12 mouse cellular contexts compared by ENCODE assay signal in the genomic region with DNA sequence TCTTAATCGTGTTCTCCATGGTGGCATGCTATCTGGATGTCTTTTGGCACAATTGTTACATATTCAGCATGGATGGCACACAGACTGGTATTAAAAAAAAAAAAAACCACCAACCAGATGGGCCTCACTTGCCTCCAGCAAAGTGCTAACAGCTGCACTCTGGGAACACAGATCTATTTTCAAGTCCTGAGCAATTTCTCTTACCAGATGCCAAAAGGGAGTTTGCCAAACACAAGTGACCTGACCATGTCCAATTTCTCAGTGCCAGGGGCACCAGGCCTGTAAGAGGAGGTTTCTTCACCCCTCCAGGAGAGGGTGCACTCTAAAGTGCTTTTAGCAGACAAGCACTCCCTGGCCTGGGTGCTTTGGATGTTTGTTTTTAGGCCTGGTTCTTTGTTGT. TPM values are rescaled to one million over a fixed set of nuclear protein-coding genes. Genes with fewer than 3 reads are reported as not detected.
A peak's percentile ranks its signal among the peaks of the same experiment; 100 is the strongest.
DNase-seq lines count a peak whose midpoint lies in the region; ATAC-seq lines count a peak whose summit lies in the region.
"Had no signal": no experiment of that assay in that cellular context is flagged by ENCODE, and none has a peak within 500 bp of the region (broad histone marks: within the 10 kb centered on the region; RNA-seq: fewer than 3 reads in every experiment).

No protein-coding gene starts in this region.

- intact Hi-C loops in left cerebral cortex, postnatal 4 days (cut with DNase I) = no loop called here

- no peak for ATAC-seq in megakaryocyte progenitor cell, adult 5-6 weeks (replicated peaks; ENCODE audit: poor library complexity)
- ATAC-seq: hindbrain, embryonic 16.5 days had no signal

- DNase-seq in frontal cortex, adult 2 months (ENCODE audit: extremely low spot score in 1 of 2, low spot score in 1 of 2) = peak; percentile 26 to 45
- no peak for DNase-seq in frontal cortex, postnatal 14 days (ENCODE audit: low spot score in 2 of 2)
- peak; percentile 21 for DNase-seq in left cerebral cortex, postnatal 4 days
- no peak for DNase-seq in left cerebral cortex, adult 18-20 months (ENCODE audit: low spot score in 2 of 2)
- DNase-seq in gastrocnemius, postnatal 25 days = peak; percentile 50
- peak; percentile 84 for DNase-seq in skeletal muscle tissue, adult 2 months (ENCODE audit: low read depth, low spot score)
- DNase-seq: cerebellum, adult 9-10 months; lung, postnatal 4 days; midbrain, embryonic 14.5 days; thymus, postnatal 14 days had no signal

RNA-seq across cellular contexts. Expression of a gene that starts 12.2 kb away (rescaled TPM):
- 14.5 and 16.1 TPM in 2 replicates for polyA plus RNA-seq in frontal cortex, adult 2 months (2012; rRNA removed)
- total RNA-seq in left cerebral cortex, postnatal 4 days (2021) = 10 to 100 TPM; 35.8 to 36.2 TPM
- total RNA-seq in left cerebral cortex, adult 18-20 months (2021) = 10 to 100 TPM; 26.3 to 26.7 TPM
- total RNA-seq in gastrocnemius, postnatal 25 days (2021) = 1 to 10 TPM; 6.9 to 7.4 TPM
- 16.4 and 16.7 TPM in 2 replicates for total RNA-seq in megakaryocyte progenitor cell, adult 5-6 weeks (2015)
- 22.1 and 29.8 TPM in 2 replicates for total RNA-seq in megakaryocyte progenitor cell, adult 5-6 weeks (2017)

Comparison
In these comparisons a context has a peak if more than half of its experiments do, and no peak if none do; other contexts are left out.
1. DNase-seq: peak in frontal cortex, adult 2 months (2 of 2), left cerebral cortex, postnatal 4 days (single experiment), gastrocnemius, postnatal 25 days (single experiment) and skeletal muscle tissue, adult 2 months (single experiment); none in frontal cortex, postnatal 14 days (0 of 2) and left cerebral cortex, adult 18-20 months (0 of 2).